Mouse (Mus musculus): ENCODE results near the gene Gm28035.

The Gm28035 gene

DNA sequence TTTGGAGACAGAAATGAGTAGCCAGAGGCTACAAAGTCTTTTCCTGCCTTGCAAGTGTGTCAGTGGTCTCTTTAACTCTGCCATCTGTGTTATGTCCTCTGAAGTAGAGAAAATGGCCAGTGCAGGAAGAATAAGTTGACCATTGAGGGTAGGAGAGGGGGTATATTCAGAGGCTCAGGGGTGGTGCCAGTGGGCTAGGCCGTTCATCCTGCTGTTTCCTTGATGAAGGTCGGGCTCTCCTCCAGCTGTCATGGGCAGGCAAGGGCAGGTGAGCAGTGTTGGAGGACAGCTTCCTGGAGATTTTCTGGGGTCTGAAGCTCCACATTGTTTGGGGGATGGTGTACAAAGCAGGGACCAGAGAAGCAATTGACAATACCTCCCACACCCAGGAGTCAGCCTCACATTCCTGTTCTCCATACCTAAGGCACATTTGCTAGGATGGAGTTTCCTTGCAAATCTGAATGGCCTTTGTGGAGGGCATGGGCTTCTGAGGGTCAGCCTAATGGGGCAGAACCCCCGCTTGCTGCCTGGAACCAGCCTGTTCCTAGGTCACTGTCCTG lies 1.4 kb upstream of the Gm28035 start:
- no peak for DNase-seq (ENCODE audit: low spot score in 2 of 2)

DNA sequence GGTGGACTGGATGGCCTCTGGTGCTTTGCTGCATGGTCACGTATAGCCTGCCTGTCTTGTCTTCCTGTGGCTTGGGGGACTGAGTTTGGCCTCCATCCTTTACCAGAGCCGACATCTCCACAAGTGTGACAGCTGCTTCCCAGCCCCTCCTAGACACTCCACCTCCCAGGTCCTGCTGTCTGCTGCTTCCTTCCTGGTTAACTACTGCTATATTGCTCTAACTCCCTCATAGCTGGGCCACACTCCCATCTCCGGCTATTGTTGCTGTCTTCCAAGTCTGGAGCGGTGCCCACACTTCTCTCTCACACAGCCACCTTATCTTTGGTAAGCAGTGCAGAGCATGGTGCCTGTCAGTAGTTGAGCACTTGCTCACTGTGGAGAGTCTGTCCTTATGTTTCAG lies 590 bp upstream of the Gm28035 start:
- peak; percentile 40 to 43 for DNase-seq (ENCODE audit: low spot score in 2 of 2)

DNA sequence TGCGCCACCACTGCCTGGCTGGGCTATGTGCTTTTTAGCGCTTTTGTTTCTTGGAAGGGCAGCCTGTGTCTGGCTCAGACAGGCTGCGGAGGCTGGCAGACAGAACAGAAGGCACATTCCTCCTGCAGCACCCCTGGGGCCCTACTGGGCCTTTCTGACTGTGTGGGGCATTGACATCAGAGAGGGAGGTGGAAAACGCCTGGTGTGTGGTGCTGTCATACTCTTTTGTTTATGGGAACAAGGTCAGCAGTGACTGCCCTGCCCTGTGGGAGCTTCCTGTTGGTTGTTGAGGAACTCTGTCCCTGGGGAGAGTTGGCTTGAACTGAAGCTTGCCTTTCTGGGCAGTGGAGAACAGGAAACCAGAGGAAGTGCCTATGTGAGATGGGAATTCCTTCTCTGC lies 2.1 kb downstream of the Gm28035 start:
- no peak for DNase-seq (ENCODE audit: low spot score in 2 of 2)

DNA sequence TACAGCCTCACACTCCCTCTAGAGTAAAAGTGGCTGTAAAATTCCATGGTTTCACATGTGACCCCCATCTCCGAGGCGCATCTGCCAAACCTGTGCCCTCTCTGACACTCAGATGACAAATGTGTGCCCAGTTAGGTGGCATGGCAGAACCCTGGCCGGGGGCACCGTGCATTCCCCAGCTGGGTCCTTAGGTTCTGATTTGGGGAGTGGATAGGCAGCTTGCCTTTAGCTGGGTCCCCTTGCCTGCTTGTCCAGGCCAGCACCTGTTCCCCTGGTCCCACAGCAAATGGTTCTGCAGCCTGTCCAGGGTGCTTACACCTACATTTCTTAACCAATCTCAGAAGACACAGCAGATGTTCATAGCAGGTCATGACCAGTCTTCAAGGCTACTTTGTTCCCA lies 3.0 kb downstream of the Gm28035 start:
- DNase-seq (ENCODE audit: low spot score in 2 of 2): no peak

DNA sequence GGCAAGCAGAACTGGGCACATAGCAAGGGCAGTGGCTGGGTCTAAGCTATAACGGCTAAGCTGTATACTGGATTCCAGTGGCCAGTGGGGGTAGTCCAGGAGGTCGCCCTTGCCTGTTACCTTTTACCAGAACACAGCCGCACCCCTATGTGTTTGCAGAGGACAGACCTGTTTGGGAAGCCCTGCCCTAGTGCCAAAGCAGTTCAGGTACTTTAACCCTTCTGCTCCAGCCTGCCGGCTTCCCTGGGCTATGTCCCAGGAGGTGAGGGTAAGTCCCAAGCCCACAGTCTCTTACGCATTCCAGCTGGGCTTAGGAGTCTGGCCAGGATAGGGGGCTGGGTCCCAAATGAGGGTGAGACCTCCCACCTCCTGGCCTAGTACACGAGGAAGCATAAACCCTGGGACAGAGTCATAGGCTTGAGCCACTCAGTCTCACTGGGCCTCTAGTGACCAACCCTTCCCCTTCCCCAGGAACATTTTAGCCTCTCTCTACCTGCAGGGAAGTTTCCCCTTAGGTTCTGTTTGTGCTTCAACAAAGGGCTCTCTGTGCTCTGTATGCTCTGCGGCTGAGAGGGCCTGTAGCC lies 4.3 kb downstream of the Gm28035 start:
- no peak for DNase-seq (ENCODE audit: low spot score in 2 of 2)

DNA sequence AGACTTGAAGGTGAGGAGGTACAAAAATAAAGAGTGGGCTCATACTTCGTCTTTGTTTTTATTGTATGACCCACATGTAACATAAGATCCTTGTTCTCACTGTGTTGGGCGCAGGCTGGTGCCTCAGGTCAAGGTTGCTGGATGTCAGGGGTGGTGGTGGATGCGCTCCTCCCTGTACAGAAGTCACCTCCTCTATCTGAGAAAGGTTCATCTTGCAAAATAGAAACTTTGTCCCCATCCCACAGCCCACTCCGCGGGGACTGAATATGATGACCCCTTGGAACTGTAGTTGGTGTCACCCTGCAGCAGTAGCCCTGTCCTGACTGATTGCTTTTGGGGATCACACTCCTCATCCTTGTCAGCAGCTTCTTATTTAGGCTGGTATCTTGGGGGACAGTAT lies 6.7 kb downstream of the Gm28035 start:
- DNase-seq (ENCODE audit: low spot score in 2 of 2): no peak

DNA sequence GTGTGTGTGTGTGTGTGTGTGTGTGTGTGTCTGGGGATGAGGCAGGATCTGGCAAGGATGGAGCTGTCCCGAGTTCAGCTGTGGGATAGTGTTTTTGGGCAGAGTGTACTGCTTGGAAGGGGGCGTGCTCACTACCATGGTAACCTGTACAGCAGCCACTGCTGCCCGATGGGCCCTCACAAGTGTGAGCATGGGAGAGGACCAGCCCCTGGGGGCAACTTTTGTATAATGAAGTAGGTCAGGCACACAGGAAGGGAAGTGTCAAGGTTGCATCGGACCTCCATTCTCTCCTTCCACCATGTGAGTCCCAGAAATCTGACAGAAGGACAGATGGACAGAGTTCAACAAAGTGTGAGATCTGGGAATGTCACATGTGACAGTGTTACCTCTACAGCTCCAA lies 7.3 kb downstream of the Gm28035 start:
- DNase-seq (ENCODE audit: low spot score in 2 of 2): no peak

DNA sequence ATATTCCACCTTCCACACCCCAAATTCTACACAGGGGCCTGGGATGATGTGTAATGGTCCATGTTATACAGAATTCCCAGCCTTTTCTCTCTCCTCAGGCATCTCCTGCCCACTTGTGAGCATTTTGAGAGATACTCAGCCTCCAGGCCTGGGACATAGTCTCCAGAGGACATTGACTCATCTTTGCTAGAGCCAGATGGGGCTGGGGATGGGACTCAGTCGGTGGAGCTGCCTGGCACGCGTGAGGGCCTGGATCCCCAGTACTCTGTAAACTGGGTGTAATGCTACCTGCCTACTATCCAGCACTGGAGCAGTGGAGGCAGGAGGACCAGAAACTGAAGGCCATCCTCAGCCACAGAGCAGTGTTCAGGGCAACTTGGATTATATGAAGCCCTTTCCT lies 8.8 kb downstream of the Gm28035 start:
- DNase-seq (ENCODE audit: low spot score in 2 of 2): no peak

DNA sequence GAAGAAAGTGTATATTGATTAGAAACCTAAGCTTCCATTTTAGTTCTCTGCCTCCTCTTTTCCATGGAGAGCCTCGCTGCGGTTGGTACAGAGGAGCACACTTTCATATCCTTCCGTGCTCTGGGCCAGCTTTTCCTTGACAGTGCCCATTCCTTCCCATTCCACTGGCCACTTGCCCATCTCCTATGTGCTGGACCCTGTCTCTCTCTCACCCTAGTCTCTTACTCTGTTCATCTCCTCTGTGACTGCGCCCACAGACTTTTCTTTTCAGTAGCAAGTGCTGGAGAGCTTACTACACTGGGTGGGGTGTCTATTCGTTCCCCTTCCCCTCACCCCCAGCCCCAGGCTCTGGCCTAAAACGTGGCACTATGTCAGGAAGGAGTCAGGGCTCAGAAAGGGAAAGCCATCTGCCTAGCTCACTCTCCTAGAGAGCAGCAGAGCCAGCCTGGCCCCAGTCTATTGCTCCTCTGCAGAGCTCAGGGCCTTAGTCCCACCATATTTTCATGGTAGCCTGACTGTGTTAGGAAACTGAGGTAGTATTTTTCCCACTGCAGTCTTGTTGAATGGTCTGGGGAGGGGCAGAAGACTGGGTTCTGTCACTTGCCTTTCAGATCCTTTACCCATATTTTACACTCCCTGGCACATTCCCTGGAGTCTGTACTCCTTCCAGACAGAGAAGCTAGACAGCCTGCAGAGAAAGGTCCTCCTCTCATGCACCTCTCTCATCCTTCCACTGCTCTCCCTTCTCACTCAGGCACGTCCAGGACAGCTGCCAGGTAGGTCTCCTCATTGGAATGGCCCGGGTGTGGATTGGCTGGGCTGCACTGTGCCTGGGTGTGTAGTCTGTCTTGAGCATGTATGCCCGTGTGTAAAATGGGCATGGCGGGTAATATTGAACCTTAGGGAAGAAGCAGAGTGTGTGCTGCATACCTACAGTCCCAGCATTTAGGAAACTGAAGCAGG lies 10.1 kb downstream of the Gm28035 start:
- no peak for DNase-seq (ENCODE audit: low spot score in 2 of 2)

DNA sequence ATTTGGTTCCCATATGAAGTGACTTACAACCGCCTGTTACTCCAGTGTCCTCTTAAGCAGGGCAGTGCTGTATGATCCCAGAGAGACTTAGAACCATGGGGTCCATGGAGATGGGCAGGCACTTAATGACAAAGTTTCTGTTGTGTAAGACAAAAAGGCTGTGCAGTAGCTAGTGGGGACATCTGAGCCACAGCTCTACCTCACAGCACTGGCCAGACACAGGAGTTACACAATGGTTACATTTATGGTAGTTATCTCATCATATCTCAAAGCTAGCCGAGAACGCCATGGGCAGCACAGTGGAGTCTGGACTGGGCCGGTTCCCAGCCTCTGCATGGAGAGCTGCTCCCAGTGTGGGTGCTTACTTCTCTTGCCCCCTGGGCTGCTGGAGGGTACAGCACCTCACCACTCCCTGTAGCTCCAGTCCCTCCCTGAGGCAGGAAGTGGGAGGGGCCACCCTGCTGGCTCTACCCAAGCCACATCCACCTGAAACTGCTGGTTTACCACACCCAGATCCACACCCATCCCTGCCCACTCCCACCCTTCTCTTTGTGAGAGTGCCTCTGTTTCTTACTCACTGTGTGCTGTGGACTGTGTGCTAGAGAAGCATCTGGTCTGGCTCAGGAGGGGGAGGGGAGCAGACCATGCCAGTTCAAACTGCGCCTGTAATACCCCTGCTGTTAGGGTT lies 11.2 kb downstream of the Gm28035 start:
- DNase-seq (ENCODE audit: low spot score in 2 of 2): peak; percentile 87

DNA sequence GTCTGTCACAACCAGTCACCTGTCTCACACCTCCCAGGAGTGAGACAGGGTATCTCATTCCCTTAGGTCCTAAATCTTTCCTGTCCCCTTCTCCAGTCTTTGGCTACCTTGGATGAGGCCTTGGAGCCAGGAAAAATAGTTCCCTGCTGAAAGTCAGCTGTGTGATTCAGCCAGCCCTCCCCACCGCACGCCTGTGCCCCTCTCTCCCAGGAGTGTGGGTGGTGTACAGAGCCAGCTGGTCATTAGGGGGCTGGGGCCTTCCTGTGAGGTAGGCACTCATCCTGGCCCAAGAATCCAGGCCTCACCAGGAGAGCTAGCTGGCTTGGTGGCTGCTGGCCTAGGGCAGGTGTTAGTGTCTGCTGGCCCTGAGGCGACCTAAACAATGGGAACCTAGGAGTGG lies 12.2 kb downstream of the Gm28035 start:
- DNase-seq (ENCODE audit: low spot score in 2 of 2): no peak

DNA sequence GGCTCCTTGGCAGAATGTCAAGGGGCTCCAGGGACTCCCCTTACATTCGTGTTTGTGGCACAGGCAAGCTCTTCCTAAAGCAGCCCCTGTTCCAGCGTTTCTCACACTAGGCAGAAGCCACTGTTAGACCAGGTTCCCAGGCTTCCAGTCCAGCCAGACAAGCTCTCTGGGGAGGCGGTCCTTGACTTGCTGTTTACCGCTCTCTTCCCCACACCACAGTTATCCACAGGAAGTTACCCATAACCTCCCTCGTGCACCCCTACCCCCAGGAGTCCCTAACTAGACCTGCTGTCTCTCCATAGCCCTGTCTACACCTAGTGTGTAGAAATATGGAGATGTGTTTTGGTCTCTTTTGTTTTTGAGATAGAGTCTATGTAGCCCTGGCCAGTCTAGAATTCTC lies 13.4 kb downstream of the Gm28035 start:
- DNase-seq (ENCODE audit: low spot score in 2 of 2): no peak

DNA sequence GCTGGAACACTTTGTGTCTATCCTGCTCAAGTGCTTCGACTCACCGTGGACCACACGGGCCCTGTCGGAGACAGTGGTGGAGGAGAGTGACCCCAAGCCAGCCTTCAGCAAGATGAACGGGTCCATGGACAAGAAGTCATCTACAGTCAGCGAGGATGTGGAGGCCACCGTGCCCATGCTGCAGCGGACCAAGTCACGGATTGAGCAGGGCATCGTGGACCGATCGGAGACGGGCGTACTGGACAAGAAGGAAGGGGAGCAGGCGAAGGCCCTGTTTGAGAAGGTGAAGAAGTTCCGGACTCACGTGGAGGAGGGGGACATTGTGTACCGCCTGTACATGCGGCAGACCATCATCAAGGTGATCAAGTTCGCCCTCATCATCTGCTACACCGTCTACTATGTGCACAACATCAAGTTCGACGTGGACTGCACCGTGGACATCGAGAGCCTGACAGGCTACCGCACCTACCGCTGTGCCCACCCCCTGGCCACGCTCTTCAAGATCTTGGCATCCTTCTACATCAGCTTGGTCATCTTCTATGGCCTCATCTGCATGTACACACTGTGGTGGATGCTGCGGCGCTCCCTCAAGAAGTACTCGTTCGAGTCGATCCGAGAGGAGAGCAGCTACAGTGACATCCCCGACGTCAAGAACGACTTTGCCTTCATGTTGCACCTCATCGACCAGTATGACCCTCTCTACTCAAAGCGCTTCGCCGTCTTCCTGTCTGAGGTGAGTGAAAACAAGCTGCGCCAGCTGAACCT lies 15.4 kb downstream of the Gm28035 start:
- DNase-seq (ENCODE audit: low spot score in 2 of 2): no peak

DNA sequence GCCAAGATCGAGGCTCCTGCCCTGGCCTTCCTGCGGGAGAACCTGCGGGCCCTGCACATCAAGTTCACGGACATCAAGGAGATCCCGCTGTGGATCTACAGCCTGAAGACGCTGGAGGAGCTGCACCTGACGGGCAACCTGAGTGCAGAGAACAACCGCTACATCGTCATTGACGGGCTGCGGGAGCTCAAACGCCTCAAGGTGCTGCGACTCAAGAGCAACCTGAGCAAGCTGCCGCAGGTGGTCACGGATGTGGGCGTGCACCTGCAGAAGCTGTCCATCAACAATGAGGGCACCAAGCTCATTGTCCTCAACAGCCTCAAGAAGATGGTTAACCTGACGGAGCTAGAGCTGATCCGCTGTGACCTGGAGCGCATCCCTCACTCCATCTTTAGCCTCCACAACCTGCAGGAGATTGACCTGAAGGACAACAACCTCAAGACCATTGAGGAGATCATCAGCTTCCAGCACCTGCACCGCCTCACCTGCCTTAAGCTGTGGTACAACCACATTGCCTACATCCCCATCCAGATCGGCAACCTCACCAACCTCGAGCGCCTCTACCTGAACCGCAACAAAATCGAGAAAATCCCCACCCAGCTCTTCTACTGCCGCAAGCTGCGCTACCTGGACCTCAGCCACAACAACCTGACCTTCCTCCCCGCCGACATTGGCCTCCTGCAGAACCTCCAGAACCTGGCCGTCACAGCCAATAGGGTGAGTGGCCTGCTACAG lies 16.4 kb downstream of the Gm28035 start:
- no peak for DNase-seq (ENCODE audit: low spot score in 2 of 2)

DNA sequence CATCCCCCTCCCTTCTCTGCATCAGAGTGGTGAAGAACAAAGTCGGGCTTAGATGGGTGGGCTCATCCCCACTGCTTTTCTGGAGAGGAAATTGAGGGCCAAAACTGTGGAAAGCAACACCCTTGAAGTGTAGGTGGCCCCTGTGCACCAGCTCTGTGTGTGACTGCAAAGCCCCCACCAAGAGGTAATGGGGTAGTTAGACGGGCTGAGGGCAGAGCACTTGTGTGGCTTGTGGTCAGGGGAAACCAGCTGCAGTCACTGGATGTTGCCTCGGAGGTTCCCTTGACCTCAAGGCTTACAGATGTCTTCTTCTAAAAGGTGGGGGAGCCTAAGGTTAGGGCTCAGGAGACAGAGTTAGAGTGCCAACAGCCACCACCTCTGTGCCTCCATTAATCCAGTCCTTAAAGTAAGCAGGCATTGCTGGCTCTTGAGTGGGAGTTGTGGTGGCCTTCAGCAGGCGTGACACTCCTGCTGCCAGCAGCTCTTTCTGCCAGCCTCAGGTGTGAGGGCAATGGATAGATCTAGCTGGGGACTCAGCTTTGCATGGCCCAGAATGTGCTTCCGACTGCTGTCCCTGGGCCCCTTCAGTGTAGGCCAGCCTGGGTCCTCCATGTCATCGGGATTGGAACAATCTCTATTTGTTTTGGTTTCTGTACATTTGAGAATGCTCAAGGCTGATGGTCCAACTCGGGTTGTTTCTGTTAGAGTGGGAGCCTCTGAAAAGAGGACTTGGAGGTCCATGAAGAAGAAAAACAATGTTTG lies 17.5 kb downstream of the Gm28035 start:
- no peak for DNase-seq (ENCODE audit: low spot score in 2 of 2)

DNA sequence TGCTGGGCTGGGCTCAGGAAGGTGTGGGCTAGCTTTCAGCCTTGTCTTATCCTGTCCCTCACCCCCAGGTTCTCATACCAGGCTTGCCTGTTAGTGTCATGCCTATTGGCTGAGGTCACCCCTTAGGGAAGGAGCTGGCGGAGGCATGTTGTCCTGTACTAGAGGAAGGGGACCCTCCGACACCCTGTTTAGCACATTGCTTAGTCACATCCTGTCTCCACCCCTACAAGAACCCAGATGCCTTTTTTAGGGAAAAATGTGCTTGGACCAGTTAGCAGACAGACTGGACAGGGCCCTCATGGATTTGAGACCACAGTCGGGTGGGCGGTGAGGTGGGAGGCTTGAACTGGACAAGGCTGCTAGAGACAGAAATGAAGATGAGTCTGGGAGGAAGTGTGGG lies 18.2 kb downstream of the Gm28035 start:
- DNase-seq (ENCODE audit: low spot score in 2 of 2): no peak

DNA sequence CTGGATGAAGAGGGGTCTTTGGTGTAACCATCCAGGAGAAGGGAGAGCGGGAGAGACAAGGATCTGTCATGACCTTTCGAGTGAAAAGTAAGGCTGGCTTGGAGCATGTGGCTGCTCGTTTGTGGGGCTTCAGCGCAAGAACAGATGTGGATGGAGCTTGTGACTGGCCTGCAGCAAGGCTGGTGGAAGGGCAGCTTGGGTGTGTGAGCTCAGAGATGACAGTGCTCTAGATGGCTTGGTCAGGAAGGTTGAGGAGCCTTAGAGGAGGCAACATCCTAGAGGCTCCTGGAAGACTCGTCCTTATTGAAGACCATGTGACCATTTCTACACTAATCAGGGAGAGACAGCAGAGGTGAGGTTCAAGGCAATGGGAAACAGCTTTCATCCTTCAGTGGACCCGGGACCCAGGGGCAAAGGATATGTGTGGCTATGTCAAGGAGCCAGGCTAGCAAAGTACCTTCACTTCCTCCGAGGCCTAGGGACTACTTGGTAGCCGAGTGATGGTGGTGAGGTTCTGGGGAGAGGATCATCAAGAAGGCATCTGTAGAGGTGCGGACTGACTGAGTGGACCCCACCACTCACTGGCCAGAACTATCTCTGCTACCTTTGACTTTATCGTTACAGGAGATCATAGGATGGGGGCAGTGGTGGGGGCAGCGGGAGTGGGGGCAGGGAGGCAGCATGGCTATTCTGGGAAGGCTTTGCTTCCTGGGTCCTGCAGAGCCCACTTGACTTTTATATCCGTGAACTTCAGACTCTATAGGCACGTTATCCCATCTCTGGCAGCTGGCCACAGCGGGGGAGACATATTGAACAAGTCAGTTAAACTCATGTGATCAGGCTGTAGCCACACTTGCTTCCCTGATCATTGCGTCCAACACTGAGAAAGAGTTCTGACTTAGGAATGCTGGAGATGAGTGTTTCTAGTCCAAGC lies 19.0 kb downstream of the Gm28035 start:
- DNase-seq (ENCODE audit: low spot score in 2 of 2): no peak

DNA sequence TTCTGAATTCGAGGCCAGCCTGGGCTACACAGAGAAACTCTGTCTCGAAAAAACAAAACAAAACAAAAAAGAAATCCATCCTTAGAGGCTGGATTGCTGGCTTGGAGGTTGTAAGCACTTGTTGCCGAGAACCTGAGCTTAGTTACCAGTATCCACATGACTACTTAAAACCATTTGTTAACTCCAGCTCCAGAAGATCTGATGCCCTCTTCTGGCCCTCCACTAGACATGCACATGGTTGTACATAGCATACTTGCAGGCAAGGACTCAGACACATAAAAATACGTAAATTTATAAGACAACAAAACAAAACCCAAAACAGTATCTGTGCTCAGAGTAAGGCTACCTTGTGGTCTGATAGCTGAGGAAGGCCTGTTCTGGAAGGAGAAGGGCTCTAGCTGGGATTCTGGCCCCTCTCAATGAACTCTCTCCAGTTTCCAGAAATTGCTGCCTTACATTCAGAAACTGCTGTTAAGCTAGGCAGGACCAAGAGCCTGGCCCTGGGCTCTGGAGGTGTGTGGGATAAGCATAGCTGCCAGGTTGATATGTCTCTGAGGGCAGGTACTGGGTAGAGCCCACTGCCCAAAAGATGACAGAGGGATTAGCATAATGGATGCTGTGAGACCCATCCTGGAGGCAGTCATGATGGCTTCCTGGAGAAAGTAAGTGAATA lies 20.8 kb downstream of the Gm28035 start:
- no peak for DNase-seq (ENCODE audit: low spot score in 2 of 2)

Data from spleen, postnatal 36 days (tissue).